Mouse (Mus musculus) erythroblast, embryonic 14.5 days (primary cell): ENCODE results near the gene Tmc7.

Experiments used
- GATA1 ChIP-seq: IDR thresholded peaks from 2 replicates; pipeline ENCODE4 v1.6.1; 2012; ENCODE audit warnings: low read length, inconsistent platforms, mixed read lengths
- TAL1 ChIP-seq: IDR thresholded peaks from 3 replicates; pipeline ENCODE4 v1.6.1; 2012; ENCODE audit warnings: low read length, inconsistent platforms, mixed read lengths

GRCm38 (mm10) chr7:118491431-118492147 is 92.9 kb downstream of the Tmc7 start, which contains the start of gene Itpripl2:
- TF ChIP-seq GATA1, result no peak
- no peak for TF ChIP-seq TAL1
